ENCODE assay signal across 21 mouse cellular contexts in genomic region chr17:49272661-49273448, GRCm38 (mm10).
DNase-seq lines count a peak whose midpoint lies in the region; ATAC-seq and TF ChIP-seq lines count a peak whose summit lies in the region.
"Had no signal": no experiment of that assay in that cellular context is flagged by ENCODE, and none has a peak within 500 bp of the region (broad histone marks: within the 10 kb centered on the region; RNA-seq: fewer than 3 reads in every experiment).

No protein-coding gene starts in this region.

- 69% methylated on average over 11 of the region's 11 CpGs for WGBS in forebrain, embryonic 12.5 days
- WGBS in forebrain, embryonic 11.5 days = 84% methylated on average over 10 of the region's 11 CpGs
- 47% methylated on average over 11 of the region's 11 CpGs for WGBS in kidney, postnatal 0 days
- 63% methylated on average over 11 of the region's 11 CpGs for WGBS in midbrain, embryonic 14.5 days

- H3K9ac ChIP-seq in forebrain, embryonic 12.5 days = no peak overlapping the region
- no peak overlapping the region for H3K9ac ChIP-seq in forebrain, embryonic 11.5 days (ENCODE audit: low read length)
- no peak overlapping the region for H3K9ac ChIP-seq in kidney, postnatal 0 days (ENCODE audit: low read depth, low read length)
- no peak overlapping the region for H3K9ac ChIP-seq in midbrain, embryonic 14.5 days (replicated peaks; ENCODE audit: low read length)
- H3K9ac ChIP-seq: embryonic facial prominence, embryonic 13.5 days; heart, embryonic 15.5 days; hindbrain, embryonic 13.5 days; liver, embryonic 13.5 days; neural tube, embryonic 15.5 days had no signal

- H3K4me1 ChIP-seq in forebrain, embryonic 12.5 days = peaks cover 4% of the 10 kb centered on the region; the same call in 1 of the 2 replicates
- 0 out of 2 replicates have a peak, but pooled peaks cover 2% of the 10 kb centered on the region for H3K4me1 ChIP-seq in forebrain, embryonic 11.5 days (replicated peaks; ENCODE audit: control insufficient read depth, insufficient read depth, low read length)
- H3K4me1 ChIP-seq in kidney, postnatal 0 days (replicated peaks; ENCODE audit: insufficient read depth, low read length) = no peaks in the 10 kb centered on the region
- H3K4me1 ChIP-seq in midbrain, embryonic 14.5 days (ENCODE audit: control insufficient read depth, insufficient read depth, low read length) = peaks cover 3% of the 10 kb centered on the region; the same call in 1 of the 2 replicates
- H3K4me1 ChIP-seq: heart, embryonic 15.5 days; hindbrain, embryonic 13.5 days; liver, embryonic 13.5 days; neural tube, embryonic 15.5 days had no signal

- no peak overlapping the region for H3K4me3 ChIP-seq in forebrain, embryonic 12.5 days (replicated peaks)
- H3K4me3 ChIP-seq in forebrain, embryonic 11.5 days (ENCODE audit: low read depth, low read length) = no peak overlapping the region
- no peak overlapping the region for H3K4me3 ChIP-seq in kidney, postnatal 0 days (replicated peaks; ENCODE audit: low read depth, low read length)
- H3K4me3 ChIP-seq in midbrain, embryonic 14.5 days (replicated peaks; ENCODE audit: low read depth, low read length) = no peak overlapping the region
- H3K4me3 ChIP-seq: embryonic facial prominence, embryonic 13.5 days; heart, embryonic 15.5 days; hindbrain, embryonic 13.5 days; liver, embryonic 13.5 days; neural tube, embryonic 15.5 days had no signal

- 0 out of 2 replicates have a peak, but pooled peaks cover 6% of the 10 kb centered on the region for H3K27me3 ChIP-seq in forebrain, embryonic 12.5 days
- no peaks in the 10 kb centered on the region for H3K27me3 ChIP-seq in forebrain, embryonic 11.5 days (ENCODE audit: control insufficient read depth, insufficient read depth, low read length)
- H3K27me3 ChIP-seq in kidney, postnatal 0 days (ENCODE audit: insufficient read depth, low read length) = no peaks in the 10 kb centered on the region
- no peaks in the 10 kb centered on the region for H3K27me3 ChIP-seq in midbrain, embryonic 14.5 days (ENCODE audit: control insufficient read depth, insufficient read depth, low read length)
- H3K27me3 ChIP-seq: embryonic facial prominence, embryonic 13.5 days; hindbrain, embryonic 13.5 days; liver, embryonic 13.5 days had no signal

- no peak overlapping the region for H3K27ac ChIP-seq in forebrain, embryonic 12.5 days
- H3K27ac ChIP-seq in forebrain, embryonic 11.5 days (ENCODE audit: low read depth, low read length) = no peak overlapping the region
- no peak overlapping the region for H3K27ac ChIP-seq in kidney, postnatal 0 days
- no peak overlapping the region for H3K27ac ChIP-seq in midbrain, embryonic 14.5 days (replicated peaks; ENCODE audit: low read depth, low read length)
- H3K27ac ChIP-seq: embryonic facial prominence, embryonic 13.5 days; heart, embryonic 15.5 days; hindbrain, embryonic 13.5 days; liver, embryonic 13.5 days; neural tube, embryonic 15.5 days; stomach, postnatal 0 days had no signal

- 0 out of 2 replicates have a peak, but pooled peaks cover 4% of the 10 kb centered on the region for H3K9me3 ChIP-seq in forebrain, embryonic 12.5 days
- no peaks in the 10 kb centered on the region for H3K9me3 ChIP-seq in forebrain, embryonic 11.5 days (ENCODE audit: control insufficient read depth, low read length)
- no peaks in the 10 kb centered on the region for H3K9me3 ChIP-seq in kidney, postnatal 0 days (replicated peaks; ENCODE audit: low read length)
- no peaks in the 10 kb centered on the region for H3K9me3 ChIP-seq in midbrain, embryonic 14.5 days (ENCODE audit: control insufficient read depth, low read length)
- H3K9me3 ChIP-seq: embryonic facial prominence, embryonic 13.5 days; heart, embryonic 15.5 days; hindbrain, embryonic 13.5 days; neural tube, embryonic 15.5 days had no signal

- no peak overlapping the region for H3K4me2 ChIP-seq in forebrain, embryonic 12.5 days
- no peak overlapping the region for H3K4me2 ChIP-seq in forebrain, embryonic 11.5 days (ENCODE audit: low read depth, low read length, severe bottlenecking)
- no peak overlapping the region for H3K4me2 ChIP-seq in kidney, postnatal 0 days (ENCODE audit: low read length)
- no peak overlapping the region for H3K4me2 ChIP-seq in midbrain, embryonic 14.5 days (ENCODE audit: low read length)
- H3K4me2 ChIP-seq: embryonic facial prominence, embryonic 13.5 days; heart, embryonic 15.5 days; hindbrain, embryonic 13.5 days; liver, embryonic 13.5 days; neural tube, embryonic 15.5 days had no signal

- DNase-seq in forebrain, embryonic 11.5 days (ENCODE audit: low spot score) = no peak
- peak; percentile 58 for DNase-seq in kidney, postnatal 0 days (ENCODE audit: low spot score)
- no peak for DNase-seq in kidney, postnatal 14 days
- peak; percentile 66 for DNase-seq in adrenal gland, postnatal 14 days
- peak; percentile 72 for DNase-seq in midbrain, embryonic 14.5 days
- no peak for DNase-seq in urinary bladder, adult 2 months (ENCODE audit: low spot score)
- DNase-seq: B cell, adult 2 months; cerebellum, adult 9-11 months; gastrocnemius, postnatal 36 days; layer of hippocampus, adult 9-11 months; liver, embryonic 13.5 days; lung, postnatal 36 days; retina, postnatal 1 day; thymus, postnatal 4 days had no signal

- no peak; the same call in 1 of the 2 replicates for TF ChIP-seq CTCF in kidney, postnatal 0 days (IDR thresholded peaks at IDR 0.05; ENCODE audit: low read depth)

- ATAC-seq in forebrain, embryonic 12.5 days (ENCODE audit: low FRiP score) = 0 out of 2 replicates have a peak, but pooled peaks have one; percentile 36
- no peak for ATAC-seq in forebrain, embryonic 11.5 days (replicated peaks; ENCODE audit: low FRiP score)
- ATAC-seq in kidney, postnatal 0 days (replicated peaks; ENCODE audit: low FRiP score, low read depth) = peak; percentile 76
- ATAC-seq in midbrain, embryonic 14.5 days (ENCODE audit: low FRiP score, low TSS enrichment) = peak; percentile 69
- ATAC-seq: intestine, postnatal 0 days had no signal

- H3K36me3 ChIP-seq in forebrain, embryonic 12.5 days (replicated peaks) = no peaks in the 10 kb centered on the region
- no peaks in the 10 kb centered on the region for H3K36me3 ChIP-seq in forebrain, embryonic 11.5 days (ENCODE audit: control insufficient read depth, insufficient read depth, low read length)
- no peaks in the 10 kb centered on the region for H3K36me3 ChIP-seq in kidney, postnatal 0 days (ENCODE audit: insufficient read depth, low read length)
- no peaks in the 10 kb centered on the region for H3K36me3 ChIP-seq in midbrain, embryonic 14.5 days (ENCODE audit: control insufficient read depth, insufficient read depth, low read length)
- H3K36me3 ChIP-seq: embryonic facial prominence, embryonic 13.5 days; heart, embryonic 15.5 days; hindbrain, embryonic 13.5 days; liver, embryonic 13.5 days; neural tube, embryonic 15.5 days had no signal

Comparison
In these comparisons a context has a peak if more than half of its experiments do, and no peak if none do; other contexts are left out.
1. DNase-seq: peak in kidney, postnatal 0 days (single experiment), adrenal gland, postnatal 14 days (single experiment) and midbrain, embryonic 14.5 days (single experiment); none in forebrain, embryonic 11.5 days (single experiment), kidney, postnatal 14 days (single experiment) and urinary bladder, adult 2 months (single experiment).